Mouse (Mus musculus) myocyte (in vitro differentiated cells): ENCODE measurements around the gene Ptpn12.

ENCODE experiments used
- CEBPB ChIP-seq: IDR thresholded peaks from 2 replicates; pipeline ENCODE4 v1.6.1; 2011; ENCODE audit warnings: mild to moderate bottlenecking, moderate library complexity; ENCODE audit not compliant: poor library complexity, insufficient read depth, severe bottlenecking
- E2F4 ChIP-seq: IDR thresholded peaks from one replicate; pipeline ENCODE4 v1.6.1; 2011; ENCODE audit warnings: mild to moderate bottlenecking, control low read depth, moderate library complexity; ENCODE audit not compliant: insufficient read depth
- MAX ChIP-seq: IDR thresholded peaks from one replicate; pipeline ENCODE4 v1.6.1; 2011; ENCODE audit warnings: low read depth, mild to moderate bottlenecking, control low read depth
- MYOG ChIP-seq, 3 experiments: IDR thresholded peaks; one replicate each; pipeline ENCODE4 v1.6.1; 2011; ENCODE audit warnings: control low read depth in 2 of 3, low read depth in 2 of 3, mild to moderate bottlenecking in 2 of 3; ENCODE audit not compliant: insufficient read length in 2 of 3, control insufficient read depth in 1 of 3, insufficient read depth in 1 of 3
- POLR2A ChIP-seq: IDR thresholded peaks from one replicate; pipeline ENCODE4 v1.6.1; 2011; ENCODE audit warnings: low read depth, mild to moderate bottlenecking, control low read depth, moderate library complexity; ENCODE audit not compliant: insufficient read length
- POLR2AphosphoS2 ChIP-seq: IDR thresholded peaks from one replicate; pipeline ENCODE4 v1.6.1; 2011; ENCODE audit warnings: low read depth, control low read depth; ENCODE audit not compliant: insufficient read length
- SRF ChIP-seq: IDR thresholded peaks from one replicate; pipeline ENCODE4 v1.6.1; 2011; ENCODE audit warnings: low read depth; ENCODE audit not compliant: control insufficient read depth, insufficient read length

DNA sequence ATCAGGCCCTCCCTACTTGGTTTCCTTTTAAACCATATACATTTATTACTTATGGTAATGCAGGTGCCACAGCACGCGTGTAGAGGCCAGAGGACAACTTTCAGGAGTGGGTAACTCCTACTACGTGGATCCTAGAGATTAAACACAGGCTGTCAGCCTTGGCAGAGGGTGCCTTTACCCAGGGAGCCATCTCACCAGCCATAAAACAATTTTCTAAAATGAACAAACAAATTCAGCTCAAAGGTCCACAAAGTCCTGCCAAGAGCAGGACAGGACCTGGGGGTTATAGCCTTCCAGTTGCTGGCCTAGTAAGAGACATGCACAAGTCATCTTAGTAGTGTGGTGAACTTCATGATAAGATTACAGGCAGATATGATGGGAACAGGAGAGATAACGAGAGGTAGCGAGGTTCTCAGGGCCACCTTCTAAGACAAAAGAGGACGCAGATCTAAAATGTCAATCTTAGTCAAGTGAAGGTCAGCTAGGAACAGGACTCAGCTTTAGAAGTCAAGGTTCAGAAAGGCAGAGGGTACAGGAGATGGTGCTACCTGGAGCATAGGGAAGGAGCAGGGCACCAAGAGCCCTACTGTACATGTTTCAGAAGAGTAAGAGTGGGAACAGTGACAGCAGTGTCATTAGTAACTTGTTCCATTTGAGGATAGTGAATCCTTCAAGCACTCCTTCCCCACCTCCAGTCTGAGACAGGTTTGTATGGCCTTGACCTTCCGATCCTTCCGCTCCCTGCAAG, 65.5 kb downstream of the Ptpn12 start:
- no peak for TF ChIP-seq POLR2A
- no peak for TF ChIP-seq CEBPB
- no peak for TF ChIP-seq E2F4
- no peak for TF ChIP-seq MYOG (IDR thresholded peaks at IDR 0.05; ENCODE audit: control insufficient read depth in 1 of 3, insufficient read depth in 1 of 3, insufficient read length in 2 of 3, low read depth in 2 of 3)
- TF ChIP-seq MAX: no peak
- TF ChIP-seq SRF: no peak
- TF ChIP-seq POLR2AphosphoS2: no peak
